Mouse (Mus musculus) intestine, postnatal 0 days (tissue): ENCODE results near the gene Rhof. TPM values are rescaled to one million over a fixed set of nuclear protein-coding genes. Genes with fewer than 3 reads are reported as not detected.

ENCODE experiments used
- ATAC-seq: fragments of 200-750 bp; cut with Nextera tagmentation; 2 replicates; pipeline ENCODE4 v1.8.0; 2017; ENCODE audit warnings: mild to moderate bottlenecking, moderate TSS enrichment, moderate library complexity
- H3K27ac ChIP-seq: fragments of 300-500 bp; sonication (generic); 2 replicates; pipeline ENCODE4 v1.5.1; 2014; ENCODE audit warnings: mild to moderate bottlenecking, low read depth, low read length, moderate library complexity
- H3K27me3 ChIP-seq: fragments of 300-500 bp; sonication (generic); replicated peaks from 2 replicates; pipeline ENCODE4 v1.6.1; 2014; ENCODE audit warnings: low read length, mixed read lengths; ENCODE audit not compliant: control insufficient read depth, insufficient read depth
- H3K36me3 ChIP-seq: fragments of 300-500 bp; sonication (generic); 2 replicates; pipeline ENCODE4 v1.6.1; 2014; ENCODE audit warnings: mild to moderate bottlenecking, moderate library complexity; ENCODE audit not compliant: control insufficient read depth, insufficient read depth
- H3K4me1 ChIP-seq: fragments of 300-500 bp; sonication (generic); replicated peaks from 2 replicates; pipeline ENCODE4 v1.6.1; 2014; ENCODE audit warnings: antibody characterized with exemption, low read length, mixed read lengths; ENCODE audit not compliant: control insufficient read depth, insufficient read depth
- H3K4me2 ChIP-seq: fragments of 300-500 bp; sonication (generic); replicated peaks from 2 replicates; pipeline ENCODE4 v1.6.1; 2014; ENCODE audit warnings: low read depth, mild to moderate bottlenecking, moderate library complexity
- H3K4me3 ChIP-seq: fragments of 300-500 bp; sonication (generic); 2 replicates; pipeline ENCODE4 v1.5.1; 2014; ENCODE audit warnings: low read depth, low read length
- H3K9ac ChIP-seq: fragments of 300-500 bp; sonication (generic); 2 replicates; pipeline ENCODE4 v1.6.1; 2014; ENCODE audit warnings: mild to moderate bottlenecking, low read depth, low read length
- H3K9me3 ChIP-seq: fragments of 300-500 bp; sonication (generic); 2 replicates; pipeline ENCODE4 v1.6.1; 2016; ENCODE audit warnings: mixed run types; ENCODE audit not compliant: control insufficient read depth
- CTCF ChIP-seq: sonication (generic); IDR thresholded peaks from 2 replicates; pipeline ENCODE4 v1.5.1; 2016; ENCODE audit warnings: low read depth, mild to moderate bottlenecking, control low read depth, antibody characterized with exemption, moderate library complexity
- WGBS: fragments of 180-500 bp; shearing (Covaris S2); extraction: QIAGEN DNeasy Blood & Tissue Kit; methylation state at CpG from one replicate; pipeline ENCODE4 v1.1.7; 2014; 5-methylcytosine and 5-hydroxymethylcytosine counted together
- polyA plus RNA-seq: library from polyadenylated mRNA; unstranded; fragments of >200 nt; fragmentation: Nextera tagmentation; extraction: Ambion mirVana; gene quantifications from 2 replicates; pipeline ENCODE4 v1.2.1, GENCODE M21; 2015

The Rhof gene
- polyA plus RNA-seq, 1 experiment from 2014 or later = 17.0 TPM

DNA sequence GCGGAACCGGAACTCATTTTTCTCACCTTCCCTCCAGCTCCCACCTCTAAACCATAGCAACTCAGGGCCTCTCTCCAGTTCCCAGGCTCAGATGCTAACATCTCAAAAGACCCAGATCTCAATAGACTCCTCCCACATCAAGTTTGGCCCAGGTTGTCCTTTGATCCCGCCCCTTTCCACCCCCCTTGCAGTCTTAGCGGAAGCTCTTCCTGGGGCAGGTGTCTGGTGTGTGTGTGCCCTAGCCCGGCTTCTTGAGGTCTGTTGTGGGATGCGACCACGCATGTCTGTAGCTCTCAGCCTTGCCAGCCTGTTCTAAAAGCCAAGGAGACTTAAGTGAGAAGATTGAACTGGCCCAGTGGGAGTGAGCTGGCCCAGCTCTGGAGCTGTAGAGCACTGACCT lies 18.1 kb upstream of the Rhof start:
- Histone ChIP-seq H3K4me2 (peak overlapping the region; percentile 66), H3K36me3 (peaks cover 72% of the 10 kb centered on the region), H3K27ac (peak overlapping the region; percentile 21; the same call in 1 of the 2 replicates), H3K4me3 (0 out of 2 replicates have a peak overlapping the region, but pooled peaks have one; percentile 15), H3K4me1 (peaks cover 14% of the 10 kb centered on the region; the same call in 1 of the 2 replicates), H3K9ac (no peak overlapping the region), H3K27me3 (no peaks in the 10 kb centered on the region), H3K9me3 (no peaks in the 10 kb centered on the region)
- no peak for TF ChIP-seq CTCF
- 26% methylated on average over 7 of the region's 7 CpGs for WGBS
- ATAC-seq = no peak

GRCm38 (mm10) chr5:123149451-123150400 lies 17.2 kb upstream of the Rhof start:
- Histone ChIP-seq H3K4me3 (peak overlapping the region; percentile 33), H3K9ac (no peak overlapping the region), H3K27ac (no peak overlapping the region), H3K27me3 (no peaks in the 10 kb centered on the region), H3K4me1 (peaks cover 17% of the 10 kb centered on the region; the same call in 1 of the 2 replicates), H3K9me3 (no peaks in the 10 kb centered on the region), H3K4me2 (peak overlapping the region; percentile 66), H3K36me3 (peaks cover 71% of the 10 kb centered on the region)
- TF ChIP-seq CTCF = peak; percentile 97
- 4% methylated on average over 19 of the region's 19 CpGs for WGBS
- ATAC-seq = peak; percentile 78

GRCm38 (mm10) chr5:123148073-123148722 lies 15.7 kb upstream of the Rhof start:
- ATAC-seq = no peak
- Histone ChIP-seq H3K4me2 (no peak overlapping the region), H3K27me3 (no peaks in the 10 kb centered on the region), H3K9ac (no peak overlapping the region), H3K4me1 (peaks cover 17% of the 10 kb centered on the region; the same call in 1 of the 2 replicates), H3K27ac (0 out of 2 replicates have a peak overlapping the region, but pooled peaks have one; percentile 41), H3K36me3 (peaks cover 57% of the 10 kb centered on the region), H3K9me3 (no peaks in the 10 kb centered on the region), H3K4me3 (no peak overlapping the region)
- WGBS = 86% methylated on average over 25 of the region's 25 CpGs
- TF ChIP-seq CTCF = no peak

DNA sequence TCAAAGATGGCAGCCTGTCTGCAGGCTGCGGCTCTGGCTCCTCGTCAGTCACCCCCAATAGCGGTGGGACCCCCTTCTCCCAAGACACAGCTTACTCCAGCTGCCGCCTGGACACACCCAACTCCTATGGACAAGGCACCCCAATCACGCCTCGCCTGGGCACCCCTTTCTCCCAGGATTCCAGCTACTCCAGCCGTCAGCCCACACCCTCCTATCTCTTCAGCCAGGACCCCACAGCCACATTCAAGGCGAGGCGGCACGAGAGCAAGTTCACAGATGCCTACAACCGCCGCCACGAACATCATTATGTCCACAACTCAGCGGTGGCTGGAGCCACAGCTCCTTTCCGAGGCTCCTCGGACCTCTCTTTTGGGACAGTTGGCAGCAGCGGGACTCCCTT lies 15.1 kb upstream of the Rhof start:
- H3K36me3 ChIP-seq = peaks cover 50% of the 10 kb centered on the region
- 80% methylated on average over 17 of the region's 17 CpGs for WGBS
- H3K27me3 ChIP-seq = no peaks in the 10 kb centered on the region
- TF ChIP-seq CTCF = no peak
- no peak overlapping the region for H3K4me2 ChIP-seq
- H3K9ac ChIP-seq = no peak overlapping the region
- ATAC-seq = no peak
- peaks cover 17% of the 10 kb centered on the region; the same call in 1 of the 2 replicates for H3K4me1 ChIP-seq
- H3K9me3 ChIP-seq = no peaks in the 10 kb centered on the region
- no peak overlapping the region for H3K27ac ChIP-seq
- no peak overlapping the region for H3K4me3 ChIP-seq

DNA sequence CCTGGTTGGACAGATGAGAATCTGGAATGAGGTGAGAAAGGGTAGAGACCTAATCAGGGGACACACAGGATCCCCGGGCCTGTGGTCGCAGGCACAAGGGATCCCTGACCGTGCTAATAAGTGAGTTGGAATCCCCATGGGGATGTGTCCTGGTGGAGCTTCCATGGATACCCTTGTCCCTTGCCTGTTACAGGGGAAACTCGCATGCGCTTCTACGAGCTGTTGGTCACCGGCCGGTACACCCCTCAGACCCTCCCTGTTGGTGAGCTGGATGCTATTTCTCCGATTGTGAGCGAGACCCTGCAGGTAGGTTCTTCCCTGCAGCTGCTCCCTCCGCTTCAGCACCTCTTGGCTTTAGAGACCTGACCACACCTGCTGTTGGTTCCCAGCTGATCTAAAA lies 13.9 kb upstream of the Rhof start:
- Histone ChIP-seq H3K4me2 (no peak overlapping the region), H3K27me3 (no peaks in the 10 kb centered on the region), H3K36me3 (peaks cover 38% of the 10 kb centered on the region), H3K9me3 (no peaks in the 10 kb centered on the region), H3K4me1 (peaks cover 17% of the 10 kb centered on the region; the same call in 1 of the 2 replicates), H3K27ac (no peak overlapping the region), H3K9ac (no peak overlapping the region), H3K4me3 (no peak overlapping the region)
- ATAC-seq = no peak
- WGBS = 93% methylated on average over 11 of the region's 11 CpGs
- no peak for TF ChIP-seq CTCF
